Mouse (Mus musculus): ENCODE results near the gene Acaca.

GRCm38 (mm10) chr11:84293288-84293687, 163.8 kb downstream of the Acaca start:
- no peak for TF ChIP-seq CTCF (IDR thresholded peaks at IDR 0.05; ENCODE audit: low read depth, low read length)
- no peak for TF ChIP-seq POLR2A (IDR thresholded peaks at IDR 0.05; ENCODE audit: borderline replicate concordance, low read depth, low read length)
